Mouse (Mus musculus) embryonic facial prominence, embryonic 10.5 days (tissue): ENCODE measurements around the gene Ccdc127. TPM values are rescaled to one million over a fixed set of nuclear protein-coding genes. Genes with fewer than 3 reads are reported as not detected.

Source experiments
- microRNA counts: library from miRNA; unstranded; fragments of <30 nt; microRNA quantifications from one replicate; lab custom pipeline; 2017
- microRNA-seq: library from miRNA; unstranded; fragments of <30 nt; microRNA quantifications from one replicate; pipeline ENCODE4, GENCODE M21; 2017
- polyA plus RNA-seq: library from polyadenylated mRNA; unstranded; fragments of >200 nt; fragmentation: Nextera tagmentation; extraction: Ambion mirVana; gene quantifications from 2 replicates; pipeline ENCODE4 v1.2.1, GENCODE M21; 2016

Gene Ccdc127
- polyA plus RNA-seq, 1 experiment from 2014 or later, result 59.1 TPM

MicroRNA genes within 50 kb of the gene (microRNA counts, 519-probe panel; counts per million panel counts)
- microRNA mmu-miR-692 (lab: Ali Mortazavi, UCI), result 188 counts per million, percentile 57 among the panel's probes with 10 or more counts

Small RNAs within 50 kb of the gene (microRNA-seq; reads per million reads assigned to microRNA genes)
- gene Mir692-3, result not detected

Other genes with a start within 250 kb of the Ccdc127 start
- 0.02 TPM in 1 of 2 replicates, not detected in the other for gene Slc9a3, start 228.9 kb upstream of the Ccdc127 start, polyA plus RNA-seq
- gene Exoc3, start 141.6 kb upstream of the Ccdc127 start, polyA plus RNA-seq, result 77.4 and 82.2 TPM in 2 replicates
- gene Ahrr, start 58.0 kb upstream of the Ccdc127 start, polyA plus RNA-seq, result 1.1 and 1.5 TPM in 2 replicates
- gene Pdcd6, start 32.7 kb upstream of the Ccdc127 start, polyA plus RNA-seq, result 128 and 135 TPM in 2 replicates
- 252 and 254 TPM in 2 replicates for gene Sdha, start within 50 bp of the Ccdc127 start, polyA plus RNA-seq
- not detected in 2 replicates for gene Lrrc14b, start 13.7 kb downstream of the Ccdc127 start, polyA plus RNA-seq
- gene Zfp72, start 40.5 kb downstream of the Ccdc127 start, polyA plus RNA-seq, result 6.4 and 6.9 TPM in 2 replicates
- 88.2 and 91.3 TPM in 2 replicates for gene Ftl1-ps1, start 49.4 kb downstream of the Ccdc127 start, polyA plus RNA-seq
- 22.1 and 25.9 TPM in 2 replicates for gene Zfp825, start 143.7 kb downstream of the Ccdc127 start, polyA plus RNA-seq